ENCODE assay signal across 8 mouse cellular contexts in genomic region chr7:111692641-111693261, GRCm38 (mm10).
DNase-seq lines count a peak whose midpoint lies in the region; TF ChIP-seq lines count a peak whose summit lies in the region.

No protein-coding gene starts in this region.

- 45% methylated on average over 9 of the region's 9 CpGs for WGBS in lung, adult 2 months

- no peak overlapping the region for H3K4me3 ChIP-seq in lung, adult 2 months (replicated peaks; ENCODE audit: extremely low read depth, low read depth, low read length)

- H3K4me1 ChIP-seq in lung, adult 2 months (ENCODE audit: control insufficient read depth, insufficient read depth, low read length) = peaks cover 26% of the 10 kb centered on the region

- no peak for TF ChIP-seq CTCF in lung, adult 2 months (IDR thresholded peaks at IDR 0.05; ENCODE audit: insufficient read depth, low read length)

- peak; percentile 16 for DNase-seq in adrenal gland, postnatal 14 days
- DNase-seq in adrenal gland, postnatal 25 days = no peak
- DNase-seq in frontal cortex, postnatal 14 days (ENCODE audit: low spot score in 2 of 2) = peak; percentile 21 to 42
- DNase-seq in heart, postnatal 4 days = peak; percentile 82
- DNase-seq in lung, adult 2 months = peak; percentile 36
- DNase-seq in retina, embryonic 14.5 days (ENCODE audit: low spot score) = peak; percentile 76
- DNase-seq in c-Kit-positive CD71-positive TER-119-positive erythroid progenitor cells, embryonic 14.5 days (ENCODE audit: low spot score) = no peak
- DNase-seq in yolk sac, embryonic 10.5 days (ENCODE audit: low spot score) = no peak

- no peak for TF ChIP-seq POLR2A in lung, adult 2 months (IDR thresholded peaks at IDR 0.05; ENCODE audit: borderline replicate concordance, extremely low read depth, low read depth, low read length)

Comparison
In these comparisons a context has a peak if more than half of its experiments do, and no peak if none do; other contexts are left out.
1. DNase-seq: peak in adrenal gland, postnatal 14 days (single experiment), frontal cortex, postnatal 14 days (2 of 2), heart, postnatal 4 days (single experiment), lung, adult 2 months (single experiment) and retina, embryonic 14.5 days (single experiment); none in adrenal gland, postnatal 25 days (single experiment), c-Kit-positive CD71-positive TER-119-positive erythroid progenitor cells, embryonic 14.5 days (single experiment) and yolk sac, embryonic 10.5 days (single experiment).